ENCODE assay signal across 27 mouse cellular contexts in the genomic region with DNA sequence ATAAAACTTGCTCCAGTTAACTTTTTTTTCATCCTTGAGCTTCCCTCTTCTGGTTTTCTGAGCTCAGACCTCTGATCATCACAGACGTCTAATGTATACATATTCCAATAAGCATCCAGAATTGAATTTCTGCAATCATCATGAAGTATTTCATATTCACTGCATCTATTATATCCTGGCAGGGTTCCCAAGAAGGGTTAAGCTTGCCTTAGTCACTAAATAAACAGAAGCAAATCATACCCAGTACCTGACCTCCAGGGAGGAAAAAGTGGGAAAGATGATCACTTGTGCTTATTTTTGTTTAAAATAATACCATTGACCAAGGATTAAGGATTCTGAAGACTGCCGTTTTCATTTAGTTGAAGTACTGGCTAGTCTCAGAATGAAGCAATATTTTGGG.
"Had no signal": no experiment of that assay in that cellular context is flagged by ENCODE, and none has a peak within 500 bp of the region (broad histone marks: within the 10 kb centered on the region; RNA-seq: fewer than 3 reads in every experiment).

No protein-coding gene starts in this region.

- H3K9me3 ChIP-seq: heart, embryonic 13.5 days; heart, embryonic 15.5 days; hindbrain, embryonic 13.5 days; hindbrain, embryonic 15.5 days; kidney, embryonic 15.5 days; limb, embryonic 13.5 days; limb, embryonic 15.5 days; liver, embryonic 12.5 days had no signal

- H3K4me3 ChIP-seq: gastrocnemius, adult 2 months; heart, adult 2 months; heart, embryonic 13.5 days; heart, embryonic 15.5 days; hindbrain, embryonic 13.5 days; hindbrain, embryonic 15.5 days; kidney, embryonic 15.5 days; limb, embryonic 13.5 days; limb, embryonic 15.5 days; liver, embryonic 12.5 days had no signal

- H3K9ac ChIP-seq: heart, embryonic 13.5 days; heart, embryonic 15.5 days; hindbrain, embryonic 13.5 days; hindbrain, embryonic 15.5 days; kidney, embryonic 15.5 days; limb, embryonic 13.5 days; limb, embryonic 15.5 days; liver, embryonic 12.5 days; liver, embryonic 14.5 days had no signal

- H3K4me2 ChIP-seq: heart, embryonic 11.5 days; heart, embryonic 13.5 days; heart, embryonic 15.5 days; hindbrain, embryonic 13.5 days; hindbrain, embryonic 15.5 days; kidney, embryonic 15.5 days; limb, embryonic 13.5 days; limb, embryonic 15.5 days; liver, embryonic 12.5 days had no signal

- ATAC-seq: hindbrain, postnatal 0 days; intestine, embryonic 16.5 days; liver, embryonic 12.5 days had no signal

- H3K4me1 ChIP-seq: heart, embryonic 15.5 days; hindbrain, embryonic 13.5 days; hindbrain, embryonic 15.5 days; kidney, embryonic 15.5 days; limb, embryonic 13.5 days; limb, embryonic 15.5 days; liver, embryonic 12.5 days had no signal

- DNase-seq: gastrocnemius, adult 2 months; gastrocnemius, postnatal 14 days; gastrocnemius, postnatal 36 days; heart, adult 2 months; heart, postnatal 14 days; heart, postnatal 36 days; kidney, adult 11 months; kidney, adult 2 months; kidney, adult 9 months; kidney, postnatal 14 days; kidney, postnatal 36 days; layer of hippocampus, adult 9-11 months; layer of hippocampus, postnatal 36 days; left cerebral cortex, postnatal 4 days had no signal

- H3K36me3 ChIP-seq: heart, embryonic 13.5 days; heart, embryonic 15.5 days; hindbrain, embryonic 13.5 days; hindbrain, embryonic 15.5 days; kidney, embryonic 15.5 days; limb, embryonic 13.5 days; limb, embryonic 15.5 days; liver, embryonic 12.5 days had no signal

- H3K27ac ChIP-seq: gastrocnemius, adult 2 months; heart, adult 2 months; heart, embryonic 13.5 days; heart, embryonic 15.5 days; hindbrain, embryonic 13.5 days; hindbrain, embryonic 15.5 days; hindbrain, postnatal 0 days; kidney, embryonic 15.5 days; kidney, postnatal 0 days; limb, embryonic 13.5 days; limb, embryonic 15.5 days; liver, embryonic 12.5 days; liver, embryonic 14.5 days had no signal

- H3K27me3 ChIP-seq: heart, embryonic 13.5 days; heart, embryonic 15.5 days; hindbrain, embryonic 13.5 days; hindbrain, embryonic 15.5 days; kidney, embryonic 15.5 days; limb, embryonic 13.5 days; limb, embryonic 15.5 days; liver, embryonic 12.5 days had no signal
